Mouse (Mus musculus) midbrain, embryonic 12.5 days (tissue): Measurements from ENCODE around the gene Serpina11. TPM values are rescaled to one million over a fixed set of nuclear protein-coding genes. Genes with fewer than 3 reads are reported as not detected.
"Not testable (repeated sequence)": the region's sequence is repeated elsewhere in the genome, so short reads cannot be mapped to it uniquely, and the experiment has no call there.

ENCODE experiments used
- ATAC-seq: fragments of 200-750 bp; cut with Nextera tagmentation; 2 replicates; pipeline ENCODE4 v1.8.0; 2017; ENCODE audit warnings: low read depth, moderate TSS enrichment, moderate library complexity; ENCODE audit not compliant: low FRiP score
- H3K27ac ChIP-seq: fragments of 300-500 bp; sonication (generic); replicated peaks from 2 replicates; pipeline ENCODE4 v1.5.1; 2016; ENCODE audit warnings: mild to moderate bottlenecking
- H3K27me3 ChIP-seq: fragments of 300-500 bp; sonication (generic); 2 replicates; pipeline ENCODE4 v1.6.1; 2016; ENCODE audit warnings: mild to moderate bottlenecking
- H3K36me3 ChIP-seq: fragments of 300-500 bp; sonication (generic); 2 replicates; pipeline ENCODE4 v1.6.1; 2016
- H3K4me1 ChIP-seq: fragments of 300-500 bp; sonication (generic); 2 replicates; pipeline ENCODE4 v1.6.1; 2016
- H3K4me2 ChIP-seq: fragments of 300-500 bp; sonication (generic); replicated peaks from 2 replicates; pipeline ENCODE4 v1.6.1; 2016; ENCODE audit warnings: mild to moderate bottlenecking, moderate library complexity
- H3K4me3 ChIP-seq: fragments of 300-500 bp; sonication (generic); 2 replicates; pipeline ENCODE4 v1.5.1; 2016; ENCODE audit warnings: mild to moderate bottlenecking
- H3K9ac ChIP-seq: fragments of 300-500 bp; sonication (generic); replicated peaks from 2 replicates; pipeline ENCODE4 v1.6.1; 2016; ENCODE audit warnings: mild to moderate bottlenecking, moderate library complexity
- H3K9me3 ChIP-seq: fragments of 300-500 bp; sonication (generic); 2 replicates; pipeline ENCODE4 v1.6.1; 2016; ENCODE audit warnings: mild to moderate bottlenecking
- WGBS: fragments of 180-500 bp; shearing (Covaris S2); methylation state at CpG from one replicate; pipeline ENCODE4 v1.1.7; 2016; 5-methylcytosine and 5-hydroxymethylcytosine counted together
- polyA plus RNA-seq: library from polyadenylated mRNA; unstranded; fragments of >200 nt; fragmentation: Nextera tagmentation; extraction: Ambion mirVana; gene quantifications from 2 replicates; pipeline ENCODE4 v1.2.1, GENCODE M21; 2016

The Serpina11 gene
- polyA plus RNA-seq, 1 experiment from 2014 or later, result not detected

DNA sequence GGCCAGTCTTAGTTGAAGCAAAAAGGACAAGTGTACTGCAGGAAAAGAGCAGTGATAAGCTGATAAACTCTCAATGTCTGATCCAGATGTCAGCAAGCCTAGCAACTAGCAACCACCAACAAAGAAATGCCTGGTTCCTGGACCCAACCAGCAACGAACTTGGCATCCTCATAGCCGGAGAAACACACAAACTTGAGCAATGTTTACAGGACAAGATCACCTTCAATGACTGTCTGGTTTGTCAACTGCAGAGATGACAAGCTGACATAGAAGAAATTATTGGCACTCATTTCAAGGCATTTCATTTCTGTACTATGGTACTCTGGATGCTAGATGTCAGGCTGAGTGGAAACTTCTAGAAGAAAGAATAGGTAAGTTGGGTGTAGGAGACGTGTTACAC is 23.0 kb downstream of the Serpina11 start:
- Histone ChIP-seq H3K4me2 (no peak overlapping the region), H3K4me3 (no peak overlapping the region), H3K27me3 (no peaks in the 10 kb centered on the region), H3K4me1 (no peaks in the 10 kb centered on the region), H3K27ac (no peak overlapping the region), H3K36me3 (no peaks in the 10 kb centered on the region), H3K9me3 (0 out of 2 replicates have a peak, but pooled peaks cover 14% of the 10 kb centered on the region), H3K9ac (no peak overlapping the region)
- 71% methylated on average over 3 of the region's 3 CpGs for WGBS
- ATAC-seq, result no peak

DNA sequence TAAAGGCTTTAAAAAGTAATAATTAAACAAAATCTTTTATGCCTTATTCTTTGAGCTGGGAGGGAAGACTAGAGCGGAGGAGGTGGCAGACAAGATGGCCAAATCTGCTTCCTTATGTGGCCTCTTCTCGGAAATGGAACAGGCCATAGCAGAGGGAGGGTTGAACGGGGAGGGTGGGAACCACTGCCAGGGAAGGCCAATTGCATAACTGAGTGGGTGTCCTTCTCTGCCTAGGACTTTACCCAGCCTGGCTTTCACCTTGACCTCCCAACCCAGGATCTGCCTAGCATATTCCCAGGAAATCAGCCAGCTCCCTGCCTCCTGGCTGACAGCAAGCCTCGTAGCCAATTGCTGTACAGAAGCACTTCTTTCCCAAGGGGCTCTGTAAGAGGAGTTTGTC is 26.5 kb downstream of the Serpina11 start:
- Histone ChIP-seq H3K27me3 (no peaks in the 10 kb centered on the region), H3K9me3 (0 out of 2 replicates have a peak, but pooled peaks cover 6% of the 10 kb centered on the region), H3K4me3 (no peak overlapping the region), H3K36me3 (no peaks in the 10 kb centered on the region), H3K4me1 (no peaks in the 10 kb centered on the region), H3K27ac (no peak overlapping the region), H3K4me2 (no peak overlapping the region), H3K9ac (no peak overlapping the region)
- WGBS, result 86% methylated on average over 4 of the region's 4 CpGs
- no peak for ATAC-seq

DNA sequence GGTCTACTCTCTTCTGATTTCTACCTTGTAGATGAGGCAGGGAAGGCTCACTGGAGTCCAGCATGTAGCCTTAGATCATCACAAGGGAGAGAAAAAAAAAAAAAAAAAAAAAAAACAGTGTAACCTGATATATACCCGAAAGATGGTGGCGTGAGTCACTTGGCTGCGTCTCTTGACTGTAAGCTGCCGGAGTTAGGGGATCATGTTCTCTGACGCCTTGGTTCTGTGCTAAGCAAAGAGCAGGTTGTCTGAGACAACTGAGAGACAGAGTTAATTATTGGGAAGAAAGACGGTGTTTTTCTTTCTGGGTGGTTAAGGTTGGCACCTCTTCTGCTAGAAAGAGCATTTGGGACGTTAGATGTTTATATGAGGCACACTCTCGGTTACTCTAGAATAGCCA is 26.9 kb downstream of the Serpina11 start:
- no peaks in the 10 kb centered on the region for H3K27me3 ChIP-seq
- no peak overlapping the region for H3K4me3 ChIP-seq
- no peak overlapping the region for H3K27ac ChIP-seq
- no peak for ATAC-seq
- 90% methylated on average over 8 of the region's 8 CpGs for WGBS
- no peak overlapping the region for H3K9ac ChIP-seq
- no peaks in the 10 kb centered on the region for H3K4me1 ChIP-seq
- H3K36me3 ChIP-seq, result no peaks in the 10 kb centered on the region
- no peak overlapping the region for H3K4me2 ChIP-seq
- 0 out of 2 replicates have a peak, but pooled peaks cover 3% of the 10 kb centered on the region for H3K9me3 ChIP-seq

DNA sequence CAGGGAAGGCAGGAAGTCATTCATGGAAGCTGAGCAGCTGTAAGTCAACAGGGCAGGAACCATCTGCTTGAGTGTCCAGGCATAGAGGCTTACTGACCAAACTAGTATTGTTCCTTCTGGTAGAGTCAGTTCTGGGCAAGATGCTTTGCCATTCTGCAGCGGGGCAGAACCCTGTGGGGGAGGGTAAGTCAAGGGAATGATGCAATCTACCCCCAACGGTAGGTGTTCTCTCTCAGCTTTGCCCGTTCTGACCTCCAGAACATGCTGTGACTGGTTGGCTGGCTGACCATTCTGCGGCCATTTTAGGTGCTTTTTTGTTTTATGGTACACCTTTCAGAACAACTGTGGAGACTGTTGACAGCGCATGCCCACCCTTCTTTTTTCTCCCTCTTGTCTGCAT is 27.4 kb downstream of the Serpina11 start:
- Histone ChIP-seq H3K27me3 (no peaks in the 10 kb centered on the region), H3K9ac (no peak overlapping the region), H3K27ac (no peak overlapping the region), H3K36me3 (no peaks in the 10 kb centered on the region), H3K4me1 (no peaks in the 10 kb centered on the region), H3K4me2 (no peak overlapping the region), H3K4me3 (no peak overlapping the region), H3K9me3 (no peaks in the 10 kb centered on the region)
- no peak for ATAC-seq
- WGBS, result 83% methylated on average over 5 of the region's 5 CpGs

DNA sequence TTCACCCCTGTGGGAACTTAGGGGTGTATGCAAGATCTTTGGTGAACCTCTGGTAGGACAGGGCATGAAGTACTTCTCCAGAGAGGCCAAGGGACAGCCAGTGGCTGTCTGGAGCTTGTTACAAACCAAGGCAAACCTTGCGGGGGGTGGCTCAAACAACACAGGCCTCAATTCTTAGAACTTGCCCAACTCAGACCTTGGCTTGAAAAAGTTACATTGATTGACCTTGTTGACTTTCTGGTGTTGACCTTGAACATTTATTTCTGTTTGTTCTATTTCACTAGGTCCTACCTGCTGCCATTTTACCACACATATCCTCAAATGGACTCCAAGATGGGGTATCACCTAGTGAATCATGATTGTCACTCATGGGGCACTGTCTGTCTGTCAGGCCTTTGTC is 28.0 kb downstream of the Serpina11 start:
- Histone ChIP-seq H3K4me3 (no peak overlapping the region), H3K4me1 (no peaks in the 10 kb centered on the region), H3K36me3 (no peaks in the 10 kb centered on the region), H3K27me3 (no peaks in the 10 kb centered on the region), H3K9me3 (no peaks in the 10 kb centered on the region), H3K27ac (no peak overlapping the region), H3K9ac (no peak overlapping the region), H3K4me2 (no peak overlapping the region)
- WGBS, result 92% methylated on average over 1 of the region's 1 CpGs
- ATAC-seq, result no peak

DNA sequence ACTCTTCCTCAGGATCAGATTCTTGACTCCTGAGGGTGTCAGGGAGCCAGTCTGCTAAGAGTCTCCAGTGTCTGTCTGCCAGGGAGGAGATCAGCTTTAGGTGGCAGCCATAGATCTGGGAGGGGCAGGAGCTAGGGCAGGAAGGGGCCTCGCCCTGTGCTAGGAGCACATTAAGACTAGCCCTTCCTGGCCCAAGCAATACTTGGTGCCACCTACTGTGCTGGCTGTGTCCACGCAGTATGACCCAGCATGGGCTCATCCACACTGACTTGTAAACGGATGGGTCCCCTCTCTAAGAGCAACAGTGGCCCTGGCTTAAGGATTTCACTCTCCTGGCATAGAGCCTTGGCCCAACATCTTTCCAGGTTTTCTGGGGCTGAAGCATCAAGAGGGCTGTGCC is 31.0 kb downstream of the Serpina11 start, which contains the start of gene Serpina1e:
Serpina1e (minus strand) TSS at position 178 of the 400 bp plus-strand sequence.
- H3K36me3 ChIP-seq, result no peaks in the 10 kb centered on the region
- H3K9ac ChIP-seq, result no peak within 1 kb of the TSS
- no peak within 1 kb of the TSS for H3K4me3 ChIP-seq
- no peaks in the 10 kb centered on the region for H3K4me1 ChIP-seq
- ATAC-seq, result no peak
- 85% methylated on average over 3 of the region's 3 CpGs for WGBS
- H3K27me3 ChIP-seq, result no peaks in the 10 kb centered on the region
- no peak within 1 kb of the TSS for H3K4me2 ChIP-seq
- H3K9me3 ChIP-seq, result no peaks in the 10 kb centered on the region
- H3K27ac ChIP-seq, result no peak within 1 kb of the TSS

DNA sequence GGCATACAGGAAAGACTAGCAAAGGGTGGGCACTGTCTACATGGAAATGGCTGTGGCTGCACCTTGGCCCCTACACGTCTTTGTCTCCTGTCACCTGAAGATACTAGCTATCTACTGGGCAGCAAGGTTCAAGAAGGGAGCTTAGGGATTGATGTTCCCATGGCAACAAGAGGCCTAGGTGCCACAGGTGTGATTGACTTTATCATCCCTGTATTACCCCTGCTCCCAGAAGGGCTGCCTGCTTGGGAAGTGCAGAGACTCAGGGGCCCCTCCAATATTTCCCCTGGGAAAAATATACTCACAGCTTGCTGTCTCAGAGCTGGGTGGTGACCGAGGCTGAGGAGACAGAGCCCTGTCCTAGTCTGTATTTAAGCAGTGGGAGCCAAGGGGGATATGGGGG is 33.2 kb downstream of the Serpina11 start:
- H3K9ac ChIP-seq, H3K4me1 ChIP-seq, H3K36me3 ChIP-seq, H3K27ac ChIP-seq, H3K4me3 ChIP-seq, H3K27me3 ChIP-seq, H3K4me2 ChIP-seq, ATAC-seq, H3K9me3 ChIP-seq: not testable (repeated sequence)
- WGBS, result 88% methylated on average over 2 of the region's 2 CpGs

DNA sequence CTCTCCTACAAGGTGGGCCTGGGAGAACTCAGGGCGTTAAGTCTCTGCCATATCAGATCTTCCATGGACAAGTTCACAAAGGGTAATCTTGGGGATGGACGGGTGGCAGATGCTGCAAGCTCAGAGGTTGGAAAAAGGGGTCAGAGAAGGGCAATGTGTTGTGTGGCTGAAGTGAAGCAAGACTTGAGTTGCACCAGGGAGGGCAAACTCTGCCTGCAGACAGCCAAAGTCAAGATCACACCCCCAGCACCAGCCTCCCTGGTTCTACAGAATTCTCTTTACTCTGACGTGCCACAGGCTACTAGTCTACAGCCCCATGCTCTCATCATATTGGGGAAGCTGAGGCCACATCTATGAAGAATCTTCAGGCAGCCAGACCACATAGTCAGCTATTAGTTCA is 36.8 kb downstream of the Serpina11 start:
- not testable (repeated sequence) for H3K4me2 ChIP-seq, H3K27ac ChIP-seq, H3K9ac ChIP-seq, H3K27me3 ChIP-seq, H3K4me1 ChIP-seq, H3K4me3 ChIP-seq, H3K36me3 ChIP-seq, ATAC-seq, H3K9me3 ChIP-seq
- 67% methylated on average over 3 of the region's 3 CpGs for WGBS

DNA sequence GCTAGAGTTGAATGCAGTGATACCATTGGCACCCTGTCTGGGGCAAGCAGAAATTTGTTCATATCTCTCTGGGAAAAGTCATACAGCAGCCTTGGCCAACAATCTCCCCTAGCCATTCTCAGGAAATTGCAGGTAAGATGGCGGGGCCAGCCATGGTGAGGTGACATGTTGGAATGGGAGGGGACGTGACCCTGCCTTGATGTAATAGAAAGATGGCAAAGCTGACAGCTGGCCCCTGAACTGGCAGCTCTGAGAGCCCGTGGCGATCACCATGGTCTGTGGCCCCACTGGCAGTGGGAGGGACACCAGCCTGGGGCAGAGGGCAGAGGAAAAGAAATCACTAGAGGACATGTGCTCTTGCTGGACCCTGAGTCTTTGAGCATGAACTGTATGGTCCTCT is 43.5 kb downstream of the Serpina11 start:
- Histone ChIP-seq H3K27ac (no peak overlapping the region), H3K36me3 (no peaks in the 10 kb centered on the region), H3K9me3 (peaks cover 32% of the 10 kb centered on the region; the same call in 1 of the 2 replicates), H3K4me3 (no peak overlapping the region), H3K4me2 (no peak overlapping the region), H3K4me1 (no peaks in the 10 kb centered on the region), H3K27me3 (no peaks in the 10 kb centered on the region), H3K9ac (no peak overlapping the region)
- WGBS, result 82% methylated on average over 4 of the region's 4 CpGs
- no peak for ATAC-seq

Other genes starting within 250 kb of the Serpina11 start
- gene Serpina1d, start 216.4 kb downstream of the Serpina11 start, polyA plus RNA-seq, result 0.22 TPM in 1 of 2 replicates, not detected in the other
- 0.46 TPM in 1 of 2 replicates, not detected in the other for gene Serpina1b, start 159.6 kb downstream of the Serpina11 start, polyA plus RNA-seq
- not detected in 2 replicates for gene Serpina1a, start 126.4 kb downstream of the Serpina11 start, polyA plus RNA-seq
- not detected in 2 replicates for gene Serpina1c, start 85.1 kb downstream of the Serpina11 start, polyA plus RNA-seq
- gene Serpina1e, start 31.0 kb downstream of the Serpina11 start, polyA plus RNA-seq, result not detected in 2 replicates
- gene Serpina9, start 23.8 kb upstream of the Serpina11 start, polyA plus RNA-seq, result 0.05 TPM in 1 of 2 replicates, not detected in the other
- not detected in 2 replicates for gene Serpina12, start 54.5 kb upstream of the Serpina11 start, polyA plus RNA-seq
- gene Serpina5, start 111.2 kb upstream of the Serpina11 start, polyA plus RNA-seq, result not detected in 2 replicates
- gene Serpina3a, start 122.8 kb upstream of the Serpina11 start, polyA plus RNA-seq, result not detected in 2 replicates
- not detected in 2 replicates for gene Serpina3b, start 138.0 kb upstream of the Serpina11 start, polyA plus RNA-seq
- gene Serpina3c, start 163.9 kb upstream of the Serpina11 start, polyA plus RNA-seq, result not detected in 2 replicates
- 0.17 and 0.37 TPM in 2 replicates for gene Serpina3f, start 224.6 kb upstream of the Serpina11 start, polyA plus RNA-seq
- gene Serpina3g, start 246.3 kb upstream of the Serpina11 start, polyA plus RNA-seq, result 0.19 and 0.37 TPM in 2 replicates